Mouse (Mus musculus) ES-E14 (cell line): ENCODE data around the gene Mtmr4. TPM values are rescaled to one million over a fixed set of nuclear protein-coding genes. Genes with fewer than 3 reads are reported as not detected.

Experiments used
- DNase-seq: peaks from one replicate; pipeline ENCODE4 v3.0.0-alpha.2; 2013; ENCODE audit warnings: low read depth, low spot score
- H3K27ac ChIP-seq: 2 replicates; pipeline ENCODE4 v1.5.1; 2012; ENCODE audit warnings: low read depth, mild to moderate bottlenecking, low read length, moderate library complexity, mixed read lengths; ENCODE audit not compliant: poor library complexity, insufficient read depth, severe bottlenecking
- H3K36me3 ChIP-seq: 2 replicates; pipeline ENCODE4 v1.6.1; 2012; ENCODE audit warnings: mild to moderate bottlenecking, low read length, moderate library complexity, mixed read lengths; ENCODE audit not compliant: control insufficient read depth, poor library complexity, insufficient read depth, severe bottlenecking
- H3K4me1 ChIP-seq, 2 experiments: fragments of 150-350 bp in 1 of 2; sonication (generic) in 1 of 2; 2 replicates each; pipeline ENCODE4 v1.6.1; 2012; ENCODE audit warnings: low read length in 2 of 2, mild to moderate bottlenecking in 1 of 2, mixed read lengths in 1 of 2; ENCODE audit not compliant: control insufficient read depth in 2 of 2, insufficient read depth in 2 of 2, poor library complexity in 1 of 2
- H3K4me3 ChIP-seq, 2 experiments: fragments of 150-350 bp in 1 of 2; sonication (generic) in 1 of 2; 2 replicates each; pipeline ENCODE4 v1.5.1; 2012; ENCODE audit warnings: low read length in 2 of 2, low read depth in 1 of 2, mild to moderate bottlenecking in 1 of 2, mixed read lengths in 1 of 2; ENCODE audit not compliant: insufficient read depth in 1 of 2, poor library complexity in 1 of 2, severe bottlenecking in 1 of 2
- H3K9ac ChIP-seq: 2 replicates; pipeline ENCODE4 v1.6.1; 2012; ENCODE audit warnings: low read depth, mild to moderate bottlenecking, low read length, mixed read lengths; ENCODE audit not compliant: poor library complexity, insufficient read depth, severe bottlenecking
- H3K9me3 ChIP-seq: fragments of 150-350 bp; sonication (generic); 2 replicates; pipeline ENCODE4 v1.6.1; 2012; ENCODE audit warnings: low read depth, mild to moderate bottlenecking, low read length; ENCODE audit not compliant: control insufficient read depth, insufficient read depth
- CHD2 ChIP-seq: IDR thresholded peaks from 2 replicates; pipeline ENCODE4 v1.6.1; 2014; ENCODE audit warnings: mild to moderate bottlenecking, low read depth, low read length, inconsistent platforms
- HCFC1 ChIP-seq: IDR thresholded peaks from 2 replicates; pipeline ENCODE4 v1.6.1; 2012; ENCODE audit warnings: low read length, inconsistent platforms, borderline replicate concordance; ENCODE audit not compliant: insufficient read depth
- MAFK ChIP-seq: IDR thresholded peaks from 2 replicates; pipeline ENCODE4 v1.6.1; 2014; ENCODE audit warnings: mild to moderate bottlenecking, low read depth, low read length, inconsistent platforms; ENCODE audit not compliant: insufficient read depth
- ZC3H11A ChIP-seq: IDR thresholded peaks from 2 replicates; pipeline ENCODE4 v1.6.1; 2012; ENCODE audit warnings: low read depth, mild to moderate bottlenecking, inconsistent platforms, low read length, borderline replicate concordance
- ZNF384 ChIP-seq: IDR thresholded peaks from 2 replicates; pipeline ENCODE4 v1.6.1; 2012; ENCODE audit warnings: low read depth, low read length, inconsistent platforms
- in situ Hi-C, 2 experiments: fragments of 600-800 bp; cut with MboI; formaldehyde crosslinking; loops; one replicate each; pipeline ENCODE4 v1.15.1; 2025; ENCODE audit warnings: low sequenced_read_pairs in 2 of 2, inconsistent platforms in 1 of 2; ENCODE audit not compliant: unreplicated experiment in 2 of 2
- total RNA-seq: library from RNA; depleted of rRNA; stranded (reverse); fragments of 300-350 nt; gene quantifications from 2 replicates; pipeline ENCODE4 v1.2.3, GENCODE M21; 2012

Mtmr4 gene
- total RNA-seq, 1 experiment: 27.7 TPM

- Histone ChIP-seq H3K36me3 (no peaks in the 10 kb centered on the region), H3K27ac (no peak overlapping the region), H3K4me3 (no peak overlapping the region), H3K9ac (no peak overlapping the region), H3K4me1 (no peaks in the 10 kb centered on the region), H3K9me3 (no peaks in the 10 kb centered on the region)
- DNase-seq: no peak
- in situ Hi-C loops: no loop called here
- no peak for TF ChIP-seq HCFC1
- no peak for TF ChIP-seq MAFK
- no peak for TF ChIP-seq CHD2
- TF ChIP-seq ZNF384: no peak
- no peak for TF ChIP-seq ZC3H11A
Measured at GRCm38 (mm10) chr11:87554386-87554785, 37.6 kb upstream of the Mtmr4 start.

DNA sequence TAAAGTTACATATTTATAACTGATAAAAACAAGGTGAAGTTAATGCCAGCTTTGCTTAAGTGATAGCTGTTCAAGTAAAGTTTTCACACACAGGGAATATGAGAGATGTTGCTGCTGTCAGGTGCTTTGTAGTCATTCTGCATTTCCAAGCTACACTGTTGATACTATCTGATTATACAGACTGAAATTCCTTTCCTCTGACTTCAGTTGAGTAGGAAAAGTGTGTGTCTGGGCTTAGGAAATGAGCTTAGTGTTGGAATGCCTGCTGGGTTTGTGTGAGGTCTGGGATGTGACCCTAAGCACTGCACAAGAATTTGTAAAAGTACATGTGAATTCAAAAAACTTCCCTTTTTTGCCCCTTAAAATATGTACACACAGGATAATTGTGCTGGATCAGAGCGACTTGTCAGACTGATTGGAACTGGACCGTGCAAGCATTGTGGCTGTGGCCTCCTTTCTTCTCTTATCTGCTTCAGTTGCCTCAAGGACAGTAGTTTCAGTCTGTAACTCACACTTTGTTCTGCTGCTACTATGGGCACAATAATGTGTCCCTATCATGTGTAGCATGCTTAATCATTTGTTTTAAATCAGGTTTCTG lies 36.8 kb upstream of the Mtmr4 start:
- Histone ChIP-seq H3K4me1 (no peaks in the 10 kb centered on the region), H3K36me3 (no peaks in the 10 kb centered on the region), H3K9me3 (no peaks in the 10 kb centered on the region), H3K4me3 (no peak overlapping the region), H3K9ac (no peak overlapping the region), H3K27ac (no peak overlapping the region)
- in situ Hi-C loops: no loop called here
- DNase-seq: no peak
- TF ChIP-seq CHD2 (no peak), ZNF384 (no peak), MAFK (no peak), ZC3H11A (no peak), HCFC1 (no peak)

- TF ChIP-seq CHD2 (no peak), HCFC1 (no peak), ZC3H11A (no peak), MAFK (no peak), ZNF384 (no peak)
- no peaks in the 10 kb centered on the region for H3K36me3 ChIP-seq
- no peaks in the 10 kb centered on the region for H3K9me3 ChIP-seq
- H3K4me3 ChIP-seq: no peak overlapping the region
- in situ Hi-C loops: no loop called here
- no peaks in the 10 kb centered on the region for H3K4me1 ChIP-seq
- H3K9ac ChIP-seq: no peak overlapping the region
- no peak overlapping the region for H3K27ac ChIP-seq
- DNase-seq: no peak
Measured at GRCm38 (mm10) chr11:87561208-87561607, 30.8 kb upstream of the Mtmr4 start.

- Histone ChIP-seq H3K9me3 (no peaks in the 10 kb centered on the region), H3K36me3 (no peaks in the 10 kb centered on the region), H3K27ac (no peak within 1 kb of the TSS), H3K4me1 (no peaks in the 10 kb centered on the region), H3K4me3 (no peak within 1 kb of the TSS), H3K9ac (no peak within 1 kb of the TSS)
- TF ChIP-seq CHD2: no peak
- no peak for TF ChIP-seq ZNF384
- TF ChIP-seq ZC3H11A: no peak
- no peak for TF ChIP-seq HCFC1
- no peak for TF ChIP-seq MAFK
- DNase-seq: no peak
- in situ Hi-C loops: no loop called here
Measured at GRCm38 (mm10) chr11:87566501-87566900, 25.5 kb upstream of the Mtmr4 start, which contains the start of gene Gm11492. Gene Gm11492 (plus strand): TSS chr11:87566653.

- in situ Hi-C loops: no loop called here
- H3K4me3 ChIP-seq: no peak within 1 kb of the TSS
- no peak for TF ChIP-seq MAFK
- no peak for TF ChIP-seq HCFC1
- no peak for TF ChIP-seq CHD2
- no peak for TF ChIP-seq ZNF384
- TF ChIP-seq ZC3H11A: no peak
- H3K36me3 ChIP-seq: no peaks in the 10 kb centered on the region
- H3K9me3 ChIP-seq: no peaks in the 10 kb centered on the region
- H3K9ac ChIP-seq: no peak within 1 kb of the TSS
- no peak within 1 kb of the TSS for H3K27ac ChIP-seq
- no peak for DNase-seq
- H3K4me1 ChIP-seq: peaks cover 3 to 5% of the 10 kb centered on the region in 2 experiments; a peak in 2 of 4 replicates
Measured at GRCm38 (mm10) chr11:87568255-87568953, 23.6 kb upstream of the Mtmr4 start, which contains the start of gene Sept4. Gene Sept4 (plus strand): TSS chr11:87568903.
